Mouse (Mus musculus) liver, adult 2 months (tissue): Measurements from ENCODE around the gene Gzf1.

ENCODE experiments used
- CTCF ChIP-seq: fragments of 200-500 bp; IDR thresholded peaks from 2 replicates; pipeline ENCODE4 v1.5.1; 2011; ENCODE audit warnings: low read depth, low read length, control low read depth
- POLR2A ChIP-seq: fragments of 200-500 bp; IDR thresholded peaks from 2 replicates; pipeline ENCODE4 v1.6.1; 2011; ENCODE audit warnings: low read length, control low read depth; ENCODE audit not compliant: insufficient read depth; ENCODE audit errors: extremely low read depth

DNA sequence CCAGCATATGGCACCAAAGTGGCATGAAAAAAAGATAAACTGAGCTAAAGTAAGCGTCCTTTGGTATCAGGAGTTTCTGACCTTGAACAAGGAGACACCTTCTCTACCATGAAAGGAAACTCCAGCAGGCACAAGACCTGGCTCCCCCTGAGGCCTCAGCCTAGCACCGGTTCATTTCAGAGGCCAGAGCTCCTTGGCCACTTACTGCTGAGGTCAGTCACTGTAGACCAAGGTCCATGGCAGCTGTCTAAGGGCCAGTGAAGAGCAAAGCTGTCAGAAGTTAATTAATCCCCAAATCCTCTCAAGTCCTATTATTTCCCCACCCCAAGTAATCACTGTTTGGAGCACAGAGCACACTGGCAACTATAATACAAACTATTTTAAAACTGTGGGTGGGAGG lies 36.2 kb downstream of the Gzf1 start:
- TF ChIP-seq CTCF (no peak), POLR2A (no peak)
